Mouse (Mus musculus) naive thymus-derived CD4-positive, alpha-beta T cell, adult 5 months (primary cell): Measurements from ENCODE around the gene Aar2. TPM values are rescaled to one million over a fixed set of nuclear protein-coding genes. Genes with fewer than 3 reads are reported as not detected.

Source experiments
- polyA plus RNA-seq: library from polyadenylated mRNA; unstranded; fragments of 100-300 nt; shearing (Covaris generic); gene quantifications from one replicate; pipeline ENCODE4 v1.2.1, GENCODE M21; 2017

The Aar2 gene
- polyA plus RNA-seq = 31.6 TPM

GRCm38 (mm10) chr2:156547123-156547891, at the start of gene Aar2:
Gene Aar2, plus strand, starts transcription at chr2:156547584.

GRCm38 (mm10) chr2:156613541-156614257, 66.3 kb downstream of the Aar2 start, which contains the start of gene Dlgap4:
Gene Dlgap4, plus strand, starts transcription at chr2:156613705.

Other genes with a start within 250 kb of the Aar2 start
- 4.4 TPM for gene Cnbd2, start 235.3 kb upstream of the Aar2 start, polyA plus RNA-seq
- gene Scand1, start 234.9 kb upstream of the Aar2 start, polyA plus RNA-seq = 97.1 TPM
- gene Epb41l1, start 126.7 kb upstream of the Aar2 start, polyA plus RNA-seq = 2.1 TPM
- 82.5 TPM for gene Dlgap4, start 66.1 kb downstream of the Aar2 start, polyA plus RNA-seq
- not detected for gene Myl9, start 227.8 kb downstream of the Aar2 start, polyA plus RNA-seq